Mouse (Mus musculus) ES-E14 (cell line): ENCODE data around the gene Dnali1. TPM values are rescaled to one million over a fixed set of nuclear protein-coding genes. Genes with fewer than 3 reads are reported as not detected.

Experiments used
- DNase-seq: peaks from one replicate; pipeline ENCODE4 v3.0.0-alpha.2; 2013; ENCODE audit warnings: low read depth, low spot score
- H3K27ac ChIP-seq: 2 replicates; pipeline ENCODE4 v1.5.1; 2012; ENCODE audit warnings: low read depth, mild to moderate bottlenecking, low read length, moderate library complexity, mixed read lengths; ENCODE audit not compliant: poor library complexity, insufficient read depth, severe bottlenecking
- H3K36me3 ChIP-seq: 2 replicates; pipeline ENCODE4 v1.6.1; 2012; ENCODE audit warnings: mild to moderate bottlenecking, low read length, moderate library complexity, mixed read lengths; ENCODE audit not compliant: control insufficient read depth, poor library complexity, insufficient read depth, severe bottlenecking
- H3K4me1 ChIP-seq, 2 experiments: fragments of 150-350 bp in 1 of 2; sonication (generic) in 1 of 2; 2 replicates each; pipeline ENCODE4 v1.6.1; 2012; ENCODE audit warnings: low read length in 2 of 2, mild to moderate bottlenecking in 1 of 2, mixed read lengths in 1 of 2; ENCODE audit not compliant: control insufficient read depth in 2 of 2, insufficient read depth in 2 of 2, poor library complexity in 1 of 2
- H3K4me3 ChIP-seq, 2 experiments: fragments of 150-350 bp in 1 of 2; sonication (generic) in 1 of 2; 2 replicates each; pipeline ENCODE4 v1.5.1; 2012; ENCODE audit warnings: low read length in 2 of 2, low read depth in 1 of 2, mild to moderate bottlenecking in 1 of 2, mixed read lengths in 1 of 2; ENCODE audit not compliant: insufficient read depth in 1 of 2, poor library complexity in 1 of 2, severe bottlenecking in 1 of 2
- H3K9ac ChIP-seq: 2 replicates; pipeline ENCODE4 v1.6.1; 2012; ENCODE audit warnings: low read depth, mild to moderate bottlenecking, low read length, mixed read lengths; ENCODE audit not compliant: poor library complexity, insufficient read depth, severe bottlenecking
- H3K9me3 ChIP-seq: fragments of 150-350 bp; sonication (generic); 2 replicates; pipeline ENCODE4 v1.6.1; 2012; ENCODE audit warnings: low read depth, mild to moderate bottlenecking, low read length; ENCODE audit not compliant: control insufficient read depth, insufficient read depth
- CHD2 ChIP-seq: IDR thresholded peaks from 2 replicates; pipeline ENCODE4 v1.6.1; 2014; ENCODE audit warnings: mild to moderate bottlenecking, low read depth, low read length, inconsistent platforms
- HCFC1 ChIP-seq: IDR thresholded peaks from 2 replicates; pipeline ENCODE4 v1.6.1; 2012; ENCODE audit warnings: low read length, inconsistent platforms, borderline replicate concordance; ENCODE audit not compliant: insufficient read depth
- MAFK ChIP-seq: IDR thresholded peaks from 2 replicates; pipeline ENCODE4 v1.6.1; 2014; ENCODE audit warnings: mild to moderate bottlenecking, low read depth, low read length, inconsistent platforms; ENCODE audit not compliant: insufficient read depth
- ZC3H11A ChIP-seq: IDR thresholded peaks from 2 replicates; pipeline ENCODE4 v1.6.1; 2012; ENCODE audit warnings: low read depth, mild to moderate bottlenecking, inconsistent platforms, low read length, borderline replicate concordance
- ZNF384 ChIP-seq: IDR thresholded peaks from 2 replicates; pipeline ENCODE4 v1.6.1; 2012; ENCODE audit warnings: low read depth, low read length, inconsistent platforms
- in situ Hi-C, 2 experiments: fragments of 600-800 bp; cut with MboI; formaldehyde crosslinking; loops; one replicate each; pipeline ENCODE4 v1.15.1; 2025; ENCODE audit warnings: low sequenced_read_pairs in 2 of 2, inconsistent platforms in 1 of 2; ENCODE audit not compliant: unreplicated experiment in 2 of 2
- total RNA-seq: library from RNA; depleted of rRNA; stranded (reverse); fragments of 300-350 nt; gene quantifications from 2 replicates; pipeline ENCODE4 v1.2.3, GENCODE M21; 2012; rRNA removed

Gene Dnali1
- 0.16 TPM in 1 of 2 replicates, not detected in the other for total RNA-seq

DNA sequence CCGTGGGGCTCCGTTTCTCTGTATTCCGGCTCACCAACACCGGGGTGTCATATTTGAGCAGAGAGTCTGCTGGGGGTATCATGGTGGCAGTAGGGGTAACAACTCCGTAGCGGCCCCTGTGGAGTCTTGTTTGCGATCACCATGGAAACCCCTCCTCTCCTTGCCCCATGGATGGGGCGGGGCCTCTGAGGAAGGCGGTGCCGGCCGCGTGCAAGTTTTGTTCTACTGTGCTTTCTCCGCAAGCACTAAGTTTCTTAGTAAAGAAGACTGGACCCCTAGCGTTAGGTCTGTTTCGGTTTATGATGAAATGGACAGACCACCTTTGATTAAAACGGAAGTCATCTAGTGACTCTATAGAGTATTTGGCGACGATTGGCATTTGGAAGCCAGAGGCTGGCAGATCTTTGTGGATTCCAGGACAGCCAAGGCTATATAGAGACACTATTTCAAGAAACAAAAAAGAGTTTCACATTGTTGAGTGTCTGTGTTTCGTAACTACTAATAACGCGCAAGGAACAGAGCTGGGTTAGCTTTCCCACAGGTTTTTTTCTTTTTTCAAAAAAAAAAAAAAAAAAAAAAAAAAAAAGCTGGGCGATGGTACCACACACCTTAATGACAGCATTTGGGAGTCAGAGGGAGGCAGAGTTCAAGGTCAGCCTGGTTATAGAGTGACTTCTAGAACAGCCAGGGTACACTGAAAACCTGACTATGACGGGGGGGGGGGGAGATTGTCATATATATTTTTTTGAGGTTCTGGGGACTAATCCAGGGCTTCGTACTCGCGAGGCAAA lies at the start of gene Dnali1:
Gene Dnali1 (minus strand): TSS at position 187 of the 791 bp plus-strand sequence.
- peak within 1 kb of the TSS; percentile 87 to 95 for H3K4me3 ChIP-seq
- peak; percentile 48 for DNase-seq
- H3K27ac ChIP-seq: no peak within 1 kb of the TSS
- H3K4me1 ChIP-seq: peaks cover 0 to 6% of the 10 kb centered on the region in 2 experiments; a peak in 1 of 4 replicates
- H3K9me3 ChIP-seq: no peaks in the 10 kb centered on the region
- in situ Hi-C loops: no loop called here
- H3K36me3 ChIP-seq: peaks cover 15% of the 10 kb centered on the region
- TF ChIP-seq CHD2 (no peak), ZNF384 (peak; percentile 87)
- H3K9ac ChIP-seq: peak within 1 kb of the TSS; percentile 95

DNA sequence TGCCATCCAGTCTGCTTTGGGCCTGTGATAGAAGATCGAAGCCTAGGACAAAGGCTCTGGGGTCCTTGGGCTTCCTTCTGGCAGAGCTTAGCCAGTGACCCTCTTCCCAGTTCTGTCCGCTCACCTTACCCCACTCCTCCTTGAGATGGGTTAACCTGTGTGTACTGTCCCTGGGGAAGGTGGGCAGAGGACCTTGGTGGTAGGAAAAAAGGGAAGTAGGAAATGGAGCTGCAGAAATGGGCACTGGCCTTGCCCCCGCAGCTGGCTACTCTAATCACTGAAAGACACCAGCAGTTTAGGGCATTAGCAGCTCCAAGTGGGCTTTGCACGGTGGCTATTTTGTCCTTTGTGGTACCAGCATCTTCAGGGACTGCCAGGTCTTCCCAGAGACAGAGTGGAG lies 49.6 kb upstream of the Dnali1 start:
- Histone ChIP-seq H3K4me1 (peaks cover 4 to 12% of the 10 kb centered on the region in 2 experiments; a peak in 2 of 4 replicates), H3K9ac (no peak overlapping the region), H3K4me3 (no peak overlapping the region), H3K9me3 (no peaks in the 10 kb centered on the region), H3K36me3 (peaks cover 12% of the 10 kb centered on the region), H3K27ac (no peak overlapping the region)
- in situ Hi-C loops: no loop called here
- TF ChIP-seq ZC3H11A: no peak
- no peak for TF ChIP-seq CHD2
- TF ChIP-seq MAFK: no peak
- TF ChIP-seq ZNF384: no peak
- no peak for TF ChIP-seq HCFC1
- no peak for DNase-seq

DNA sequence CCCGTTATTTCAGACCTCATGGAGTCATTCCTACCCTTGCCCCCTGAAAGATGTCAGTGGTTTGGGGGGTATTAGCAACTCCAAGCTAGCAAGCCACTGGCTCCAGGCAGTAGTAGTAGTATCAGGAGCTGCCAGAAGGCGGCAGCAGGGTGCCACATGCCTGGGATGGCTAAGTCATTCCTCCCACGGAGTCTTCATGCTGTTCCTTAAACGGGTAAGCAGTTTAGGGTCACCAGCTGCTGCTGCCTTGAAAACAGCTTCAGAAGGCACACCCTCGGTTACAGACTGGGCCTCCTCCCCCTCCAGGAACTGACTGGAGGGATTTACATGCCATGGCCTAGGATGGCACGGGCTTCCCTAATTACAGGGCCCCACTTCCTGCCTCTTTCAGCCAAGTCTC lies 49.1 kb upstream of the Dnali1 start:
- H3K36me3 ChIP-seq: peaks cover 8% of the 10 kb centered on the region
- H3K4me3 ChIP-seq: no peak overlapping the region
- H3K9ac ChIP-seq: no peak overlapping the region
- DNase-seq: peak; percentile 56
- H3K4me1 ChIP-seq: peaks cover 4 to 12% of the 10 kb centered on the region in 2 experiments; a peak in 2 of 4 replicates
- in situ Hi-C loops: no loop called here
- no peaks in the 10 kb centered on the region for H3K9me3 ChIP-seq
- TF ChIP-seq CHD2 (no peak), ZNF384 (no peak), ZC3H11A (peak; percentile 36; the same call in 1 of the 2 replicates), MAFK (peak; percentile 48; the same call in 1 of the 2 replicates)
- H3K27ac ChIP-seq: no peak overlapping the region

DNA sequence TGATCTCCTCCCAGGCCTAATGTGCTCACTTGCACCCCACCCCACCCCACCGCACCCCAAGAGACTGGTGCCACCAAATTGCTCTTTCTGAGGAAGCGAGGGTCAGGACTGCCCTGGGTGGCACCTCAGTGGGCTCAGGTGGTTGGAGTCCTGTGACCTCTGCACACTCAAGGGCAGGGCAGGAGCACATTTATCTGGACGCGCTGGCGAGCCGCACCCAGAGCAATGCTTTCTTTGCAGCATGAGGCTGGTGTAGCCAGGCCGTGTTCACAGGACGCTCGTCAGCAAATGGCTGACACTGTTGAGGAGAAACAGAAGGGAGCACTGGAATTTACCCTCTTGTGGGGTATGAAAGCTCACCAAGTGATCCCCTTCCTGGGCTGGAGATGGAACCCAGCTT lies 39.9 kb upstream of the Dnali1 start:
- in situ Hi-C loops: no loop called here
- H3K4me3 ChIP-seq: no peak overlapping the region
- DNase-seq: no peak
- no peak overlapping the region for H3K27ac ChIP-seq
- H3K9ac ChIP-seq: no peak overlapping the region
- H3K4me1 ChIP-seq: peaks cover 0 to 12% of the 10 kb centered on the region in 2 experiments; a peak in 2 of 4 replicates
- no peak for TF ChIP-seq HCFC1
- no peak for TF ChIP-seq MAFK
- no peak for TF ChIP-seq ZC3H11A
- TF ChIP-seq ZNF384: no peak
- no peak for TF ChIP-seq CHD2
- H3K36me3 ChIP-seq: peaks cover 10% of the 10 kb centered on the region
- H3K9me3 ChIP-seq: no peaks in the 10 kb centered on the region
